Mouse (Mus musculus) erythroblast, embryonic 14.5 days (primary cell): ENCODE measurements around the gene Cecr2.

Experiments
- GATA1 ChIP-seq: IDR thresholded peaks from 2 replicates; pipeline ENCODE4 v1.6.1; 2012; ENCODE audit warnings: low read length, inconsistent platforms, mixed read lengths
- TAL1 ChIP-seq: IDR thresholded peaks from 3 replicates; pipeline ENCODE4 v1.6.1; 2012; ENCODE audit warnings: low read length, inconsistent platforms, mixed read lengths

DNA sequence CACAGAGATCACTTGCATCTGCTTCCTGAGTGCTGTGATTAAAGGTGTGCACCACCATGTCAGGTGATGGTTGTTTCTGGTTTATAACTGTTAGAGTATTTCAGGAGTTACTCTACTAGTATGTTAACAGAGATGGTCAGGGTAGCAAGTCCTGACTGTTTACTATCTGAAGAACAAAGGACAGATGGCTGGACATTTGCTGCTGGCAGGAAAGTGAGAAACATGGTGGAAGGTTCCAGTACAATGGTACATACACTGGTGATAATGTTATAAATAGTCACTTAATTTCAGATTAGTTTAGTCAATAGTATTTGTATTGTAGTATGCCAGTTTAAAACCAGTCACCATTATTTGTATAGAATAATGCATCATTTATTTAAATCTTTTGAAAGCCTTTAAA lies 38.2 kb downstream of the Cecr2 start:
- TF ChIP-seq GATA1 = no peak
- no peak for TF ChIP-seq TAL1
